Mouse (Mus musculus) neural tube, embryonic 14.5 days (tissue): ENCODE results near the gene Foxf1. TPM values are rescaled to one million over a fixed set of nuclear protein-coding genes. Genes with fewer than 3 reads are reported as not detected.
A peak's percentile ranks its signal among the peaks of the same experiment; 100 is the strongest.

ENCODE experiments used
- ATAC-seq: fragments of 200-750 bp; cut with Nextera tagmentation; 2 replicates; pipeline ENCODE4 v1.8.0; 2017; ENCODE audit warnings: low read depth, mild to moderate bottlenecking, moderate TSS enrichment, moderate library complexity
- H3K27ac ChIP-seq: fragments of 300-500 bp; sonication (generic); 2 replicates; pipeline ENCODE4 v1.5.1; 2014; ENCODE audit warnings: low read depth, mild to moderate bottlenecking, control low read depth, low read length, moderate library complexity, mixed read lengths
- H3K27me3 ChIP-seq: fragments of 300-500 bp; sonication (generic); 2 replicates; pipeline ENCODE4 v1.6.1; 2014; ENCODE audit warnings: low read length; ENCODE audit not compliant: control insufficient read depth, insufficient read depth
- H3K36me3 ChIP-seq: fragments of 300-500 bp; sonication (generic); 2 replicates; pipeline ENCODE4 v1.6.1; 2014; ENCODE audit warnings: low read length, mixed read lengths; ENCODE audit not compliant: control insufficient read depth, insufficient read depth
- H3K4me1 ChIP-seq: fragments of 300-500 bp; sonication (generic); 2 replicates; pipeline ENCODE4 v1.6.1; 2014; ENCODE audit warnings: low read length; ENCODE audit not compliant: control insufficient read depth, insufficient read depth
- H3K4me2 ChIP-seq: fragments of 300-500 bp; sonication (generic); 2 replicates; pipeline ENCODE4 v1.6.1; 2014; ENCODE audit warnings: mild to moderate bottlenecking, low read depth, low read length, control low read depth
- H3K4me3 ChIP-seq: fragments of 300-500 bp; sonication (generic); 2 replicates; pipeline ENCODE4 v1.5.1; 2014; ENCODE audit warnings: low read depth, low read length, control low read depth, mixed read lengths
- H3K9ac ChIP-seq: fragments of 300-500 bp; sonication (generic); replicated peaks from 2 replicates; pipeline ENCODE4 v1.6.1; 2014; ENCODE audit warnings: low read depth, mild to moderate bottlenecking, control low read depth, low read length, mixed read lengths
- H3K9me3 ChIP-seq: fragments of 300-500 bp; sonication (generic); 2 replicates; pipeline ENCODE4 v1.6.1; 2016; ENCODE audit warnings: low read length; ENCODE audit not compliant: control insufficient read depth
- WGBS: fragments of 180-500 bp; shearing (Covaris S2); extraction: QIAGEN DNeasy Blood & Tissue Kit; methylation state at CpG from one replicate; pipeline ENCODE4 v1.1.7; 2014; 5-methylcytosine and 5-hydroxymethylcytosine counted together
- polyA plus RNA-seq: library from polyadenylated mRNA; unstranded; fragments of >200 nt; fragmentation: Nextera tagmentation; extraction: Ambion mirVana; gene quantifications from 2 replicates; pipeline ENCODE4 v1.2.1, GENCODE M21; 2014

Gene Foxf1
- polyA plus RNA-seq, 1 experiment from 2014 or later: 0.16 TPM

GRCm38 (mm10) chr8:121124547-121125239 is 40.5 kb downstream of the Foxf1 start:
- no peaks in the 10 kb centered on the region; the same call in 1 of the 2 replicates for H3K4me1 ChIP-seq
- no peaks in the 10 kb centered on the region for H3K9me3 ChIP-seq
- H3K4me3 ChIP-seq: no peak overlapping the region
- H3K27me3 ChIP-seq: peaks cover 69% of the 10 kb centered on the region
- H3K27ac ChIP-seq: 0 out of 2 replicates have a peak overlapping the region, but pooled peaks have one; percentile 34
- no peak overlapping the region for H3K4me2 ChIP-seq
- H3K36me3 ChIP-seq: no peaks in the 10 kb centered on the region
- 0% methylated on average over 17 of the region's 17 CpGs for WGBS
- no peak overlapping the region for H3K9ac ChIP-seq
- ATAC-seq: 0 out of 2 replicates have a peak, but pooled peaks have one; percentile 8

- no peaks in the 10 kb centered on the region; the same call in 1 of the 2 replicates for H3K4me1 ChIP-seq
- no peak overlapping the region for H3K27ac ChIP-seq
- H3K36me3 ChIP-seq: no peaks in the 10 kb centered on the region
- H3K9ac ChIP-seq: no peak overlapping the region
- under 1% methylated on average over 36 of the region's 36 CpGs for WGBS
- no peaks in the 10 kb centered on the region for H3K9me3 ChIP-seq
- H3K4me3 ChIP-seq: no peak overlapping the region
- H3K27me3 ChIP-seq: peaks cover 63% of the 10 kb centered on the region
- H3K4me2 ChIP-seq: peak overlapping the region; percentile 26; the same call in 1 of the 2 replicates
- peak; percentile 71; the same call in 1 of the 2 replicates for ATAC-seq
These were observed 41.2 kb downstream of the Foxf1 start for GRCm38 (mm10) chr8:121125311-121125876.

DNA sequence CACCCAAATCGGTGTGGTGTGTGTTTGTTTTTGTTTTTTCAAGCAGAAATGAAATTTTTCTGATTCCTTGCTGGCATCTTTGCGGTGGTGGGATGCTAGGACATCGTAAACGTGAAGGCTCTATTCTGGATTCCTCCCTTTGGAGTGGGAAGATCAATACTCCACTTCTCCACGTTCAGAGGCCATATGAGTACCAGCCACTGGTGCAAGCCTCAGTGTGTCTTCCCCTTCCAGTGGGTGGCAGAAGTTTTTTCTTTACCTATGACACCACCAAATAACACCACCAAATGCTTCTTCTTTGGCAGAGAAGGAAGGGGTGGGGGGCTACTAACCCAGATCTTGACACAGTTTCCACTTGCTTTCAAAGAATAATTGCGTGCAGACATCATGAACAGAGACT is 42.0 kb downstream of the Foxf1 start:
- Histone ChIP-seq H3K4me3 (no peak overlapping the region), H3K27ac (no peak overlapping the region), H3K36me3 (no peaks in the 10 kb centered on the region), H3K4me2 (no peak overlapping the region), H3K9me3 (no peaks in the 10 kb centered on the region), H3K27me3 (peaks cover 64% of the 10 kb centered on the region), H3K9ac (no peak overlapping the region), H3K4me1 (no peaks in the 10 kb centered on the region; the same call in 1 of the 2 replicates)
- WGBS: 3% methylated on average over 6 of the region's 6 CpGs
- no peak for ATAC-seq

DNA sequence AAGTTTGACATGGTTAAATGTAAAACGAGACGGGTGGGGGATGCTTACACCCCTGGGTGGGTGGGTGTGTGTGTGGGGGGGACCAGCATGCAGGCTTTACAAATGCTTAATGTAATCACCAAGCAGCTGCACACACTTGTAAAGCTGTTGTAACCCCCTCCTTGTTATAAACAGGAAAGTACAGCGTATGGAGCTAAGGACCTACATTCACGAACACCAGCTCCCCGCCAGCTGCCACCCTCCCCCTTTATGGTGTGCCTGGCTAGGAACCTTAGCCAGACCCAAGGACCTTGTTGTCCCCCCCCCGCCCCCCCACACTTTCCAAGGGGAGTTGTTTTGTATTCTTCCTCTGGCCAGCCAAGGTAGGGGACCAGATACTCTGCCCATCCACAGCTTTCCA is 42.5 kb downstream of the Foxf1 start:
- Histone ChIP-seq H3K4me1 (no peaks in the 10 kb centered on the region; the same call in 1 of the 2 replicates), H3K27ac (no peak overlapping the region), H3K27me3 (peaks cover 63% of the 10 kb centered on the region), H3K36me3 (no peaks in the 10 kb centered on the region), H3K9me3 (no peaks in the 10 kb centered on the region), H3K4me2 (no peak overlapping the region), H3K9ac (no peak overlapping the region), H3K4me3 (no peak overlapping the region)
- 3% methylated on average over 6 of the region's 6 CpGs for WGBS
- no peak for ATAC-seq

DNA sequence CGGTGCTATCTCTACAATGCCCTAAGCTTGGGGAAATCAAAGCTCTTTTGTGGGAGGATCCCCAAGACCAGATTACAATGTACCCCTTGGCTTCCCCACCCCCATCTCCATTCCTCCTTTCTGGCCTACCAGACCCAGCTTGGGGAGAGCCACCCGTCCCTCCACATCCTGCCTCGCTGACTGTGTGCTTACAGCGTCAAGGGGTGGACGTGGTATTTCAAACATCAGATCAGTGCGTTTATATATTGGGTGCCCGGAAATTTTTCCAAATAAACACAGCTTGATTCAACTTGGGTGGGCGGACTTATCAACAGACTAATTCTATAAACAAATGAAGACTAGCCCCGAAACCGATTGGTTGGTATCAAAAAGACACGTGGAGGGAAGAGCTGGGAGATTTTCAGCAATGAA is 43.1 kb downstream of the Foxf1 start:
- Histone ChIP-seq H3K4me1 (no peaks in the 10 kb centered on the region; the same call in 1 of the 2 replicates), H3K27ac (no peak overlapping the region), H3K36me3 (no peaks in the 10 kb centered on the region), H3K27me3 (peaks cover 57% of the 10 kb centered on the region), H3K9me3 (no peaks in the 10 kb centered on the region), H3K4me2 (no peak overlapping the region), H3K9ac (no peak overlapping the region), H3K4me3 (no peak overlapping the region)
- WGBS: 1% methylated on average over 11 of the region's 11 CpGs
- no peak for ATAC-seq

DNA sequence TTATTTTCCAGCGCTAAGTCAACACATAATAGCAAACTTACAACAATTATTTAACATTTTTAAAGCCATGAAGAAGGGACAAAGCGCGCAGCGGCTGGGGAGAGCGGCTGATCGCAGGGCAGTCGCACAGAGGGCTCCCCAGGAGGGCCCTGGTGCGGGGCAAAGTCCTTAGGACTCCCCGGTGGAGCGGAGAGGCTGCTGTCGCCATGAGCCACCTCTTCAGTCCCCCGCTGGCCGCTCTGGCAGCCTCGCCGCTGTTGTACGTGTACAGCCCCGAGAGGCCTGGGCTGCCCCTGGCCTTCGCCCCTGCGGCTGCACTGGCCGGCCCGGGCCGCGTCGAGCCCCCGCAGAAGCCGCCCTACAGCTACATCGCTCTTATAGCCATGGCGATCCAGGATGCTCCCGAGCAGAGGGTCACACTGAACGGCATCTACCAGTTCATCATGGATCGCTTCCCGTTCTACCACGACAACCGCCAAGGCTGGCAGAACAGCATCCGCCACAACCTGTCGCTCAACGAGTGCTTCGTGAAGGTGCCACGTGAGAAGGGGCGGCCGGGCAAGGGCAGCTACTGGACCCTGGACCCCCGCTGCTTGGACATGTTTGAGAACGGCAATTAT is 43.7 kb downstream of the Foxf1 start, which contains the start of gene Foxl1:
Foxl1 (plus strand) TSS at position 185 of the 620 bp plus-strand sequence.
- no peak within 1 kb of the TSS for H3K9ac ChIP-seq
- ATAC-seq: no peak

GRCm38 (mm10) chr8:121128531-121129264 is 44.5 kb downstream of the Foxf1 start:
- Histone ChIP-seq H3K9ac (no peak overlapping the region), H3K4me2 (peak overlapping the region; percentile 14), H3K9me3 (no peaks in the 10 kb centered on the region), H3K4me3 (peak overlapping the region; percentile 7; the same call in 1 of the 2 replicates), H3K4me1 (no peaks in the 10 kb centered on the region; the same call in 1 of the 2 replicates), H3K27me3 (peaks cover 43% of the 10 kb centered on the region), H3K27ac (no peak overlapping the region), H3K36me3 (no peaks in the 10 kb centered on the region)
- WGBS: 2% methylated on average over 41 of the region's 55 CpGs
- ATAC-seq: no peak

More for the DNA sequence above, 43.7 kb downstream of the Foxf1 start, which contains the start of gene Foxl1:
- Histone ChIP-seq H3K27ac (no peak within 1 kb of the TSS), H3K9me3 (no peaks in the 10 kb centered on the region), H3K4me1 (no peaks in the 10 kb centered on the region; the same call in 1 of the 2 replicates), H3K27me3 (peaks cover 52% of the 10 kb centered on the region), H3K4me3 (peak within 1 kb of the TSS; percentile 7; the same call in 1 of the 2 replicates), H3K4me2 (peak within 1 kb of the TSS; percentile 14), H3K36me3 (no peaks in the 10 kb centered on the region)
- under 1% methylated on average over 42 of the region's 43 CpGs for WGBS

DNA sequence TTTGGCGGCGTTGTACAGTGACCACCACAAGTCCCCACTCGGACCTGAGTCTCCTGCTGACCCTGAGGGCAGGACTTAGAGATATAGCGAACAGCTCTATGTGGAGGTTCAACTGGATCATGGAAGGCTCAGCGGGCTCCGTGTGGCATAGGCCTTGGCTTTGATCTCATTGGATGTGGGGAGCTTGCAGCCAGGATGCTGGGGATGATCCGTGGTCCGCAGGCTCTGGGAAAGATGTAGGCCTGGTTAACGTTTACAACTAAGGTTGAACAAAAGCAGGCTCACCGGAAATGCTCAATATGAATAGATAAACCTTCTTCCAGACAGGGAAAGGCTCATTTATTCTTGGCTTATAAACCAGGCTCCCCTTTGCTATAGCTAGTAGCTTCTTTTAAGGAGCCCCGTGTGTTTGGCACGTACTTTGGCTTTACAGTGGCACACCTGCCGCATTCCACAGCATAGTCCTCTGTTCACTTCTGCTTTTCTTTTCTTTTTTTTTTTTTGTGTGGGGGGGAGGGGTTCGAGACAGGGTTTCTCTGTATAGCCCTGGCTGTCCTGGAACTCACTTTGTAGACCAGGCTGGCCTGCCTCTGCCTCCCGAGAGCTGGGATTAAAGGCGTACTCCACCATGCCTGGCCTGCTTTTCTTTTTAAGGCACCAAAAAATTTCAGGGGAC is 45.2 kb downstream of the Foxf1 start:
- no peak overlapping the region for H3K4me3 ChIP-seq
- H3K27me3 ChIP-seq: peaks cover 38% of the 10 kb centered on the region
- no peaks in the 10 kb centered on the region for H3K9me3 ChIP-seq
- WGBS: 12% methylated on average over 16 of the region's 16 CpGs
- H3K4me2 ChIP-seq: no peak overlapping the region
- H3K9ac ChIP-seq: no peak overlapping the region
- H3K36me3 ChIP-seq: no peaks in the 10 kb centered on the region
- no peaks in the 10 kb centered on the region; the same call in 1 of the 2 replicates for H3K4me1 ChIP-seq
- no peak for ATAC-seq
- H3K27ac ChIP-seq: no peak overlapping the region
